Mouse (Mus musculus) C2C12 (cell line): ENCODE measurements around the gene Plet1.

Source experiments
- CEBPB ChIP-seq: IDR thresholded peaks from one replicate; pipeline ENCODE4 v1.6.1; 2011; ENCODE audit warnings: low read depth, mild to moderate bottlenecking, control low read depth, moderate library complexity
- CTCF ChIP-seq: IDR thresholded peaks from one replicate; pipeline ENCODE4 v1.5.1; 2011; ENCODE audit not compliant: control insufficient read depth, insufficient read depth, insufficient read length
- MAX ChIP-seq: IDR thresholded peaks from one replicate; pipeline ENCODE4 v1.6.1; 2011; ENCODE audit warnings: mild to moderate bottlenecking, control low read depth
- MYOD1 ChIP-seq: IDR thresholded peaks from one replicate; pipeline ENCODE4 v1.6.1; 2011; ENCODE audit warnings: low read depth; ENCODE audit not compliant: control insufficient read depth, insufficient read length
- MYOG ChIP-seq: IDR thresholded peaks from one replicate; pipeline ENCODE4 v1.6.1; 2011; ENCODE audit not compliant: control insufficient read depth, insufficient read length; ENCODE audit errors: extremely low read depth
- USF1 ChIP-seq: IDR thresholded peaks from one replicate; pipeline ENCODE4 v1.6.1; 2011; ENCODE audit warnings: low read depth, mild to moderate bottlenecking, control low read depth, moderate library complexity

GRCm38 (mm10) chr9:50518781-50519180 is 24.5 kb downstream of the Plet1 start:
- TF ChIP-seq CTCF (peak; percentile 21), MAX (no peak), USF1 (no peak), MYOD1 (no peak), MYOG (no peak), CEBPB (no peak)
